Mouse (Mus musculus) CD4-positive, CD25-positive, alpha-beta regulatory T cell, adult 4 months (primary cell): Measurements from ENCODE around the gene Banp. TPM values are rescaled to one million over a fixed set of nuclear protein-coding genes. Genes with fewer than 3 reads are reported as not detected.

ENCODE experiments used
- ATAC-seq: one replicate; pipeline ENCODE4 v1.8.0; 2017
- polyA plus RNA-seq, 2 experiments: library from polyadenylated mRNA; unstranded; fragments of 100-300 nt; shearing (Covaris generic); gene quantifications; one replicate each; pipeline ENCODE4 v1.2.1; 2017

The Banp gene
- polyA plus RNA-seq, 2 experiments from 2014 or later: 34.5 to 47.5 TPM

DNA sequence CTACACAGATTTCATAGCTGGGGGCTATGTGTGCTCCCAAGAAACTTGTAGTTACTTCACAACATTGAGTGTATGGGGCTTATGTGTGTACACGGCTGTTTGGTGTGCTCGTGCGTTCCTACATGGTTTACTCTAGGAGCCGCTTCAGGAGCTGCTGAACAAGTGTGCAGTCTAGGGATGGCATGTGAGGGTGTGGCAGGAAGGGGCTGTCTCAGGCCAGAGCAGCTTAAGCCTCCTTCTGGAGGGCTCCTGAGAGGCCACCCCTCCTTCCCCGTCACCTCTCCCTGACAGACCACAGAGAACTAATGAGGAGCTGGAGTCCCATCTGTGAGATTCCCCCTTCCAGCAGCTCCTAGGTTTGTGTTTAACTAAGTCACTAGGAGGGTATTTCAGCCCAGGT lies 38.3 kb downstream of the Banp start:
- no peak for ATAC-seq

DNA sequence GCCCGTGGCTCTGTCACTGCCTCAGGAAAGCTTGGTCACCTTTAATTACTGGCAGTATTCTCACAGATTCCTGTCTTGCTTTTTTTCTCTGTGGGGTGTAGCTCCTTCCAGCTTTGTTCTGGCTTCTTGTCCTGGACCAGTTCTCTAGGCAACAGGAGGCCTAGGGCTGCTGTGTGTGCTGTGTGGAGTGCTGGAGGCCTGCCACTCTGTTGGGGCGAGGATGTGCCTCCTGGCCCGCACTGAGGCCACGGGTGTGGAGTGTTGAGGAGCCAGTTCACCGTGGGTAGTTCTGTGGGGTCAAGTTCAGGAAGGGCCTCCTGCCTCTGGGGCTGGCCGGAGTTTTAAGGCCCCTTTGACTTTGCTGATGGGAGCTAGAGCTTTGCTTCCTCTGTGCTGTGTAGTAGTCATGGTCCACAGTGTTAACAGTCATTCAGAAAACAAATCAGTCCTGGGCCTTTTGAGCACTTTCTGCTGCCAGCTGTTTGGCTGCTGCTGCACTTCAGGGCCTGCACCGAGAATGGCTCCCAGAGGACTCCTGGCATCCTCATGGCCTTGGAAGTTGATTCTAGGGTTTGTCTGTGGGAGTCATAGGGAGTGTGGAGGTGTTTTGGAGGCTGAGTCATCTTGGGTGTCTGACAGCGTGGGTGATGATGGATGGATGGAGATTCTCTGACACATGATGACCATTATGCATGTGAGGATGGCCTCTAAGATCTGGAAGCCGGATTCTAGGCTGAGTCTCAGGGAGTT lies 41.1 kb downstream of the Banp start:
- ATAC-seq: no peak

DNA sequence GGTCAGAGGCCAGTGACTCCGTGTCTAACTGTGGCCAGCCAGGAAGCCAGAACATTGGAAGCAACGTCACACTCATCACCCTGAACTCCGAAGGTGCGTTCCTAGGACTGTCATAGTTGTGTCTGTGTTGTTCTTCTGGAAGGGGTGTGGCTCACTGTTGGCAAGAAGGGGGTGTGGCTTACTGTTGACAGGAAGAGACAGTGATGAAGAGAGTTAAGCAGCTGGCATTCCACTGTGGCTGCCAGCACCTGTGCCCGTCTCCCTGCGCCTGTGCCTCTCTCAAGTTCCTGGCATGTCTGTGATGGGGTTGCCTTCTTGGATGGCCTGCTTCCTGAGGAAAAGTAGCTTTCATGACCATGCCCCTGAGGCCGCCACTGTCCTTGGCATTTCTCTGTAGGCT lies 42.1 kb downstream of the Banp start:
- ATAC-seq: no peak

DNA sequence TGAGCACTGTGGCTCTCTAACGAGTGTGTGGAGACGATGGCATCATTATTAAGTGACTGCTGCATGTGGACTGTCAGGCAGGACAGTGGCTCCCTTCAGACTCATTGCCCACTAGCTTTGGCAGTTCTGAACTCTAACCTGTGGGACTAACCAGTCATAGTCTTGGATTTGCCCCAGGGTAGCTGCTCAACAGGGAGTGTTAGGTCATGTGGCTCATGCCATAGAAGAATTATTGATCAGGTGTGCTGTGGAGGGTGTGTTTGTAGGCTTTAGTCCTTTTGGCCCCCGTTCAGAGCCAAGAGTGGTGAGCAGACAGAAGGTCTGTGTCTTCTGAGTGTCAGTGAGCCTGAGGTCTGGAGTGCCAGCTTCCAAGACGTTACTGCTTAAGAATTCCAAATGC lies 43.4 kb downstream of the Banp start:
- no peak for ATAC-seq

DNA sequence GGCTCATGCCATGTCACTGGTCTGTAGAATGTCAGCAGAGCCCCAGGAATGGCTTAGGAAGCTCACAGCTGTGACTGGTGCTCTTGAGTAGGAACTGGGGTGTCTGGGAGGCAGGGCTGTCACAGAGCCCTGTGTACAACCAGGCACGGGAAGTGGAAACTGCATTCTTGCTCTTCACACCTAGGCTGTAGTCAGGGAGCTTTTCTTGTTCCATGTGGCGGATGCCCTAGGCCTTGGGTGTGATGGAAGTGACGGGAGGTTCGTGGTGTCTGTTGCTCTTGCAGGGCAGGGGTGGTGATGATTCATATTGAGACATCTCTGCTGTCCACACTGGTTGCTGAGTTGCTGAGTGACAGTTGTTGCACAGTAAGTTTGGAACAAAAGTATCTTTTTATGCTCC lies 45.6 kb downstream of the Banp start:
- ATAC-seq: no peak

DNA sequence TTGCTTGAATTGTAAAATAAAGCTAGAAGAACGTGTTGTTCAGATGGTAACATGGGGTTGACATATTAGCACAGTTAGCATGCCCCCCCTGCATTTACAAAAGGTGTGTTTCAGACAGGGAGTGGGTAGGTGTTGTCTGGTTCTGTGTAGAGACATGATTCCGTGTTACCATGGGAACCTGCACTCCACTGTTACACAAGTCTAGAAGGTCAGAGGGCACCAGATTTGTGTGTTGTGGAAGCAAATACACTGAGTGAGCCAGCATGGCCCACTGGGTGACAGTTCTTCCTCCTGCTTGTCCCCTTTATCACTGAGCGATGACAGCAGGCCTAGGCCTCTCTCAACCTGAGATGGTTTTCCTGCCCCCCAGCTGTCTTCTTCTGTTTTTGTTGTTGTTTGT lies 46.3 kb downstream of the Banp start:
- ATAC-seq: no peak

DNA sequence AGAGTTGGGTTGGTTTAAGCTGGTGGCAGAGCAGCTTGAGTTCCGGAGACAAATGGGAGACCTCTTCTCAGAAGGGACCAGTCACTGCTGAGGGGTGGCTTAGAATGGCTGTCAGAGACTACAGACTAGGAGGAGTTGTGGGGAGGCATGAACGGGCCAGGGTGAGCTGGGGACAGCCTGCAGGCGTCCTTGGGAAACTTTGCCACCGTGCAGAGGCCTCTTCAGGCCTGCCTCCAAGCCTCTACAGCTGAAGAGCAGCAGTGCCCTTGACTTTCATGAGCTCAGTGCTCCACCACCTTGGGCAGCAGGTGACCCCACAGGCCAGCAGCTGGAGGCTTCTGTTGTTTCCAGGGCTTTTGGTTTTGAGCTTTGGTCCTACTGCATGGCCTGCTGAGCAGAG lies 49.1 kb downstream of the Banp start:
- no peak for ATAC-seq

DNA sequence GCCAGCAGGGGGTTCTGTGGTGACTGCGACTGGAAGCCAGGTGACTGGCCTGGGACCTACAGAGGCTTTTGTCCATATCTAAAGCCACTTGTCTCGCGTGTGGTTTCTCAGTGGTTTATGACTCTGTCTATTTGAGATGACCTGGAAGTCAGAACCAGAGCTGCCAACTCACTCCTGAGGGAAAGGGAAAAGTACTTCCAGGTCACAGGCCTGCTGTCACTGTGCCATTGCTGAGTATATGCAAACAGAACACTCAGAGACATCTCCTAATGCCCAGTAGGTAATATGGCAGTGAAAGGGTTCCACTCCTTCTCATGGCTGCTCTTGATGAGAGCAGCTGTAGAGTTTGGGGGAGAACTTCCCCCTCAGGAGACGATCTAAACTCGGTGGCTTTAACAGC lies 49.7 kb downstream of the Banp start:
- ATAC-seq: no peak

DNA sequence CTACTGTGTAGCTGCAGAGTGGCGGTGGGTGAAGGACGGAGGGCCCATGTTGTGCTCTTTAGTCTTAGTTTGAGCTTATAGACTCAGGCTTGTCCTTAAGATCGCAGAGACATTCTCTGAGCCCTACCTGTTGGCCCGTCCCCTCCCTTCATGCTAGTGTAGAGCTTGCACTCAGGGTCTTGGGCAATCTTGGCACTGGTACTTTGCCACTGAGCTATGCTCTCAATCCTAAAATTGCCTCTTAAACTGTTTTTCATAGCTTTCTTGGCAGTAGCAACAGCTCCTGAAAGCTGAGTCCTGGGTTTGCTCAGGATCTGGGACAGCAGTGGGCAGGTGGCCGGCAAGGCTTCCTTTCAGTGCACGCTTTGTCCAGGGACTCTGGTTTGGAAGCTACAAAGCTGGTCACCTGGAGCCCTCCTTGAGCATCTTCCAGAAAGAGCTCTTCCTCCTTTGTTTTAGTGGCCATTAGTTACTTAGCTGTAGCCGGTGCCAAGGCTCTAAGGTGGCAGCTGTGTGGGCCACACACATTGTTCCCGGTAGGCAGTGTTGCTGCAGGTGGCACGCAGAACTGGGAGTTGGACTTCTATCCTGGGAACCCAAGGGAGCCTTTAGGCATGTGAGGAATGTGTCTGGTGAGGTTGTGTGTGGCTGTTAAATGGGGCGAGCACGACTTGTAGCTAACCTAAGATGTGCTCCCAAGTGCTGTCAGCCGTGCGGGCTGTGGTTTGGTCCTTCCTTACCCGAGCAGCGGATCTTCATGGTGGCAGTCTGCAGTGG lies 52.0 kb downstream of the Banp start:
- no peak for ATAC-seq

DNA sequence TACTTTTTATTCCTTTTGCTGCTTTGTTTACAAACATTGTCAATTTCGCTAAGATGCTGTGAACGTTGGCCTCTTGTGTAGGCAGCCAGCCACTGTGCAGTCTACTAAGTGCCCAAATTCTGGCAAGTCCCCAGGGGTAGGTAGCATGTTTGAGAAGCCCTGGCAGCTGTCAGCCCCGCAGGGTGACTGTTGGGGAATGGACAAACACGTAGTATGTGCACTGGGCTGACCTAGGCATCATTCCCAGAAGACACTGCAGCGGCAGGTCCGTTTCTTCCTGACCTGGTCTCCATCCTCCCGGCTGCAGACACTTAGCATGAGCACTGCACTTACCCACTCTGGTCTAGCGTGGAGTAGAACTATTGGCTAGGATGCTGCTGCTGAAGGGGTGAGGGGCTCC lies 54.1 kb downstream of the Banp start:
- no peak for ATAC-seq

DNA sequence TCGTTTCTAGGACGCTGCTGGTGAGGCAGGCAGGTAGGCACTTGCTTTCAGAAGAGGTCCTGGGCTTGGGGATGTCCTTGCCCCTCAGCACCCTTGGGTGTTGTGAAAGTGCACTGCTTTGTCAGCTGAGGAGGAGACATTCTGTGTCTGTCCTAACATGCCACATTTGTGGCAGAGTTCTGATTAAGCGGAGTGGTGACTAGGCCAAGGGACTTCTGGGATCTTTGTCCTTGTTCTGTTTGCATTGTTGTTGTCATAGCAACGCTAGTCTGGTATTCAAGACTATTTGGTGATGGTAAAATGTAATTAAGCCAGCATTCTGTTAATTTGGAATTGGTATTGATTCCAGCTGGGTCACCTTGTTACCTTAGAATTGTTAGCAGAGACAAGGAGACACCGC lies 54.6 kb downstream of the Banp start:
- ATAC-seq: no peak

DNA sequence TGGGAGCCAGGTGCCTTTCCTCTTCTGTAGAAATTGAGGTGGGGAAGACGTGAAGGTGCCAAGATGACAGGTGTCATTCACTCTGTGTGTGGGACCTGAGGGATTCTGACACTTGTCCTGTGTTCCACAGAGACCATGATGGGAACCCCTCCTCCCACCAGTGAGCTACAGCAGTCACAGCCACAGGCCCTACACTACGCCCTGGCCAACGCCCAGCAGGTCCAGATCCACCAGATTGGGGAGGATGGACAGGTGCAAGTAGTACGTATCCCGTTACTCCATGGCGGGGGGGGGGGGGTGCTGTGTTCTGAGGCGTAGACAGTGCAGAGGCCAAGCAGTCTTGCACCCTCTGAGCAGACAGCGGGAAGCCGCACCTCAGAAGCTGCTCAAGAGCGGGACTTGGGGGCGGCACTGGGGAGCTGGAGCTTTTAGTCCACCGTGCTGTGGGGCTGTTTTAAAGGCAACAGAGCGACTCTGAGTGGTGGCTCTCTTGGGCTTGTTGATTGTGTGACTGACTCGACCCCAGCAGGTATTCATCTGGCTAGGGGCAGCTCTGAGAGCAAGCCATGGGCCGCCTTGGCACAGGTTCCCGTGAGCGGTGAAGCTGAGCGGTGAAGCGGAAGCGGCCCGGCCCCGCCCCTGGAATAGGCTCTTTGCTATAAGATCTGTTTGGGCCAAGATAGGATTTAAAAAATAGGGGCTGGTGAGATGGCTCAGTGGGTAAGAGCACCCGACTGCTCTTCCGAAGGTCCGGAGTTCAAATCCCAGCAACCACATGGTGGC lies 56.1 kb downstream of the Banp start:
- ATAC-seq: no peak

DNA sequence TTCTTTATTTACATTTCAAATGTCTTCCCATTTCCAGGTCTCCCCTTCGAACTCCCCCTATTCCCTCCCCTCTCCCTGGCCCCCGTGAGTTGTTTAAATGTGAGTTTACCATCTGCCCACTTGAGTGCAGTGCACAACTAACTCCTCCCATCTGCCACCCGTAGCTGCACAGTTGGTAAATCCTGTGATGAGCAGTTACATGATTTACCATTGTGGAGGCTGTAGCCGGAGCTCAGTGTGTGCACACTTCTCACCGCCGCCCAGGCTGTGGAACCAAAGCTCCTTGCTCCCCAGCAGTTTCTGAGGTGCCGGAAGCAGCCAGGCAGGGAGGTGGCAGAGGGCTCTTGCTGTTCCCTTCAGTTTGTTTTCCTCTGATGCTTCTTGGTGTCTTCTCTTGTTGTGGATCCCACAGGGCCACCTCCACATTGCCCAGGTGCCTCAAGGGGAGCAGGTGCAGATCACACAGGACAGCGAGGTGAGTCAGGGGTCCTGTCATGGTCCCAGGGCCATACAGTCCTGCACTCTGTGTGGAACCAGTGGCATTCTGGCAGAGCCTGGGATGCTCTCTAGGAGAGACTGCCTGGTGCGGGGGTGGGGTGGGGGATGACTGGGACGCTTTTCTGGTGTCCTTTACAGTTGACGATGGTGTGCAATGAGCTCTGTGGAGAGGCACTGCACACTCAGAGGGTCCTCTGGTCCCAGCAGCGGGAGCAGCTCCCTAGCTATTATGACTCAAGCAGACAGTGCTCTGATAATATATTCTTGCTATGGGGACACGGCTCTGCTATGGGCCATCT lies 57.3 kb downstream of the Banp start:
- no peak for ATAC-seq

DNA sequence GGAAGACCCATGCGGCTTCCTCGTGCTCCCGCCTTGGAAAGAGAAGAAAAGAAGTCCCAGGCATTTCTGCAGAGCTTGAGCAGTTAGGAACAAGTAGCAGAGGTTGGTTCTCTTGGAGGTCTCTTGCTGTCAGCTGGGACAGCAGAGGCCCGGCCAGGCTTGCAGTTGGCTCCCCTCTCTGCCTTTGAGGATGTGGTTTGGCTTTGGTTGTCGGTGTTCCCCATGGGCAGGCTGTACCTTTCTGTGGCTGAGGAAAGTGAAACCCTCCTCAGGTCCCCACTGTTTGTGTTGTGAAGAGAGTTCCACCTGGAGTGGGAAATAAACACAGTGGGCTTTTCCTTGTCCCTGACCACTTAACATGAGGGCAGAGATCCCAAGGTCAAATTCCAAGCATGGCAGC lies 58.8 kb downstream of the Banp start:
- no peak for ATAC-seq

DNA sequence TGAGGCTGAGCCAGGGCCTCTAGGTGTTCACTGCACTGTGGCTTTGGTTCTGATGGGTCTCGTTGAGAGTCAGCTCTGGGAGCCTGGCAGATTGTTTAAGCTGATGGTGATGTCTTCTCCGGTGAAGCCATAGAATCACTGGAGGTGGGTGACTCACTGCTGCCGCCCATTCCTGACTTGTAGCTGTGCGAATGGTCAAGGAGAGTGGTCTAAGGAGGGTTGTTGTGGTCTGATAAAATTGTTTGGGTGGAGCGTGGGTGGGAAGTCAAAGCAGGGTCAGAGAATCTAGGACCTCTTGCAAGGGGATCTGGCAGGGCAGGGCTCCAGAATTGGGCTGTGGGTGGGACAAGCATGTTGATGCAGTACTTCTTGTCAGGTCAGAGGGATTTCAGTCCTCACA lies 61.1 kb downstream of the Banp start:
- ATAC-seq: no peak

DNA sequence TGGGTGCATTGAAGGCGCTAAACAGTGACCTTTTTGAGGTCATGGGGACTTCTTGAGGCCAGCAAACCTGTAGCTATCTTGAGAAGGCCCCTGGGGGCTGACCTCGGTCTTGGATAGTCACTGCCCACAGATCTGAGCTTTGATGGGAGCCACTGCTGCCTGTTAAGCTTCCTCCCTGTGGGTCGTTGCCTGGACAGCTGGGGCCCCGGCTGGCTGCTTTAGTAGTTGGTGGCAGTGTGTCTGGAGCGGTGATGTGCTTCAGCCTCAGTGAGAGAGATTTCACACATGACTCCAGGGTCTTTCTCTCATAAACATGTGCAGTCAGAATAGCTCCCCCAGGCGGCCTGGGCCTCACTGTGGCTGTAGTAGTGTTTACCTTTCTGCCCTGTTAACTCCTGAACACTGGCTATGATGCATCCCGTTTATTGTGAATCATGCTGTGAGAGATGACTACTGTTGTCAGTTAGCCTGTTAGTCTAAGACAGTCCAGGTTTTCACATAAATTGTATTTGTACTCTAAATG lies 61.6 kb downstream of the Banp start:
- no peak for ATAC-seq

DNA sequence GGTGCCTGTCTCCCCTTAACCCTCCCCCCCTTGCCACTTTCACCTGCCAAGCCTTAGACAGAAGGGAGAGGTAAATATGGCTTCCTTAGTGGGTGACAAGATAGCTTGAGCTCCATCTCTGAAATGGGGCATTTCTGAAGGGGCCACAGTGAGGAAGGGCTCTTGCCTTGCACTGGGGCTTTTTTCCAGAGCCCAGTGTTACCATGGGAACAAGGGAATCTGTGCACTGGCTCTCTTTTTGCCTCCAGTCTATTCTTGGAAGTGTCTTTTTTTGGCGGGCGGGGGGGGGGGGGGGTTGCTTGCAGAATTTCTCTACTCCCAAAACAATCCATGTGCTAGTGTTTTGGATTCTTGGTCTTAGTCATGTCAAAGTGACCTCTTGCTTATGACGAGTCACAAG lies 65.1 kb downstream of the Banp start:
- ATAC-seq: no peak

DNA sequence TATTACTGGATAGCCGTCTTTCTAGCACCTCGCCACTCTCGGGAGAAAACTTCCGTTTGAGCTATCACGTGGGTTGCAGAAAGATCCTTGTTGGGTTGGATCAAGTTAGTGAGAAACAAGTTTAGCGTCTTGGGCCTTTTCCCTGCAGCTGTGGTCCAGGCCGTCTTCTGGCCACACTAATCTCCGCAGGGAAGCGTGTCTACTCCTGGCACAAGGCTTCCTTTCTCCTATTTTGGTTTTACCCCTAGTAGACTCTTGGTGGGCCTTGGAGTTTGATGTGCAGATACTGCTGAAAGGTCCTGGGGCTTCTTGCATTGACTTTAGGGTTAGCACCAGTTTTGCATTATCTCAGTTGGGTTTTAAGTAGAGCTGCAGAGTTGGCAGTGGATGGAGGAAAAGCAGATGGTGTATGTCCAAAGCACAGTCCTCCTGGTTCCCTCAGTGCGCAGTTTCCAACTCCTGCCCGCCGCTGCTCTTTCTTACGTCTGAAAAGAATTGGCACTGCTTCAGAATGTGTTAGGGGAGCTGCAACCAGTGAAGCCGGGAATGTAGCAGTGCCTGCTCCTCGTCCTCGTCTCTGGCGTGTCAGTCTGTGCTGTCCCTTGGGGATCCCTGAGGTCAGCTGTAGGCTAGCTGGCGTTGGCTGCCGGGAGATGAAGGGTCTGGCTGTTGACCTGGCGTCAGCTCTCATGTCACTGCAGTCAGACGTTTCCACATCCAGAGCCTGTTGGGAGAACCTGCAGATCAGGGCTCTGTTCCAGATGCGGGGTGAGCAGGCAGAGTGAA lies 68.7 kb downstream of the Banp start:
- ATAC-seq: no peak

DNA sequence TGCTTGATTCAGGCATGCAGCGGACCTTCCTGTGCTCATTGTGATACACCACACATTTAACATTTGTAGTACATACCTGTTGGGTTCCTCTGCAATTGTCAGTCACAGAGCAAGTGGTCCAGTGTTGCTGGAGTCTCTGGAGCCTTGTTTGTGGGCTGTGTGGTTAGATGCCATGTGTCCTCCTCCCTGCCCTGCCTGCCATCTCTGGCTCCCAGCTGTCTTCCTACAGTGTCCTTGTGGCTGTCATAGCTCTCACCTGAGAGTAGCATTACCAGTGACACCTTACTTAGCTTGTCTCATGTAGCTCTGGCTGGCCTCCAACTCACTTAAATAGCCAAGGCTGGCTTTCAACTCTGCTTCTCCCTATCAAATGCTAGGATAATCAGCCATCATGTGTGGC lies 69.6 kb downstream of the Banp start:
- no peak for ATAC-seq

DNA sequence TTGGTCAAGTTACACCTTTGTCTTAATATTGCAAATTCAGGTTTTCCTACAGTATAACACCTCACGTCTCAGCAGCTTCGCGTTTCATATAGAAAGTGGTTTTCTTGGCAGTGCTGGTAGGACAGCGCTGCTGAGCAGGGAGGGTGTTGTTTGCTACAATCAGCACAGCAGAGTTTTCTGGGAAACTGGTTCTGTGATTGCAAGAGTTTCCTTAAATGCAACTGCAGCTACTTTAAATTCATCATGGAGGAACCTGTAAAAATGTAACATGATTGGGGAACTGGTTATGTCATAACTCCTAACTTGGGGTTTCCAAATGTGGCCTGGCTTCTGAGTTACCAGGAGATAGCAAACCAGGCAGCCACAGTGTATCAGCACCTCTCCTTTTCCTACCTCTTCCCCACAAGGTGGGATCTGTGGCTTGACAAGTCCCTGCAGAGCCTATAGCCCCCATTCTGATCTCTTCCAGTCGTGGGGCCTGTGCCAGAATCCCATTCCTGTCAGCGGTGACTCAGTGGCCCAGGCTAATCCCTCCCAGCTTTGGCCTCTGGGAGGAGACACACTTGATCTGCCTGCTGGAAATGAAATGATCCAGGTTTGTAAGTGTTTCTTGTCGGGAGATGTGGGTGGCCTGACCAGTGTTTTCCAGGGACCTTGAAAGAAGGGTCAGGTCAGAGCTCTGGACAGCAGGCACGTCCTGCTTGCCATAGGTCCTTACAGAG lies 70.7 kb downstream of the Banp start:
- ATAC-seq: no peak

DNA sequence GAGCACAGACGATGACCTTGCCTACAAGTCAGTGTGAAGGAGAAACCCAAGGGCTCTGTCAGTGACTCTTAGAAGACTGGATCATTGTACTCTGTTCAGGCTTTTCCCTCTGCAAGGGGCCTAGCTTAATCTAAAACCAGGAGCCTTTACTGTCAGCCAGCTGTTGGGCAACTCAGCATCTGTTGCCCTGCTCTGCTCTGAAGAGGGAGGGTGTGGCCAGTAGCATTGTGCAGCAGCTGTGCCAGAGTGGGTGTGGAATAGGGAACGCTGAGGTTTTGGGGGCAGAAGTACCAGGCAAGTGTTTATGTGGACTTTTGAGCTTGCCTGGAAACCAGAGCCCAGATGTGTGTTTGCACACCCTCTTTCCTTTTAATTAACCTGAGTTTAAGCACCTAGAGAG lies 72.2 kb downstream of the Banp start:
- ATAC-seq: no peak
